Mouse (Mus musculus) stomach, embryonic 14.5 days (tissue): ENCODE data around the gene Sdccag8. TPM values are rescaled to one million over a fixed set of nuclear protein-coding genes. Genes with fewer than 3 reads are reported as not detected.

ENCODE experiments used
- ATAC-seq: fragments of 200-750 bp; cut with Nextera tagmentation; 2 replicates; pipeline ENCODE4 v1.8.0; 2017; ENCODE audit warnings: low read depth, moderate TSS enrichment; ENCODE audit not compliant: insufficient number of reproducible peaks, insufficient read depth, low FRiP score
- H3K27ac ChIP-seq: fragments of 300-500 bp; sonication (generic); 2 replicates; pipeline ENCODE4 v1.5.1; 2014; ENCODE audit warnings: mild to moderate bottlenecking, low read length, moderate library complexity, mixed read lengths
- H3K27me3 ChIP-seq: fragments of 300-500 bp; sonication (generic); 2 replicates; pipeline ENCODE4 v1.6.1; 2014; ENCODE audit warnings: low read length, control low read depth, mixed read lengths; ENCODE audit not compliant: control insufficient read depth, insufficient read depth
- H3K36me3 ChIP-seq: fragments of 300-500 bp; sonication (generic); 2 replicates; pipeline ENCODE4 v1.6.1; 2014; ENCODE audit warnings: mild to moderate bottlenecking, control low read depth, low read length, moderate library complexity, mixed read lengths; ENCODE audit not compliant: control insufficient read depth, insufficient read depth
- H3K4me1 ChIP-seq: fragments of 300-500 bp; sonication (generic); 2 replicates; pipeline ENCODE4 v1.6.1; 2014; ENCODE audit warnings: low read length, control low read depth, mixed read lengths; ENCODE audit not compliant: control insufficient read depth, insufficient read depth
- H3K4me2 ChIP-seq: fragments of 300-500 bp; sonication (generic); replicated peaks from 2 replicates; pipeline ENCODE4 v1.6.1; 2014; ENCODE audit warnings: low read depth, low read length, control low read depth
- H3K4me3 ChIP-seq: fragments of 300-500 bp; sonication (generic); 2 replicates; pipeline ENCODE4 v1.5.1; 2014; ENCODE audit warnings: low read depth, low read length, control low read depth
- H3K9ac ChIP-seq: fragments of 300-500 bp; sonication (generic); replicated peaks from 2 replicates; pipeline ENCODE4 v1.6.1; 2014; ENCODE audit warnings: low read depth, mild to moderate bottlenecking, control low read depth, low read length, moderate library complexity, mixed read lengths
- H3K9me3 ChIP-seq: fragments of 300-500 bp; sonication (generic); 2 replicates; pipeline ENCODE4 v1.6.1; 2016; ENCODE audit warnings: low read depth, low read length, control low read depth; ENCODE audit not compliant: control insufficient read depth
- WGBS: fragments of 180-500 bp; shearing (Covaris S2); extraction: QIAGEN DNeasy Blood & Tissue Kit; methylation state at CpG from one replicate; pipeline ENCODE4 v1.1.7; 2014; 5-methylcytosine and 5-hydroxymethylcytosine counted together
- polyA plus RNA-seq: library from polyadenylated mRNA; unstranded; fragments of >200 nt; fragmentation: Nextera tagmentation; extraction: Ambion mirVana; gene quantifications from 2 replicates; pipeline ENCODE4 v1.2.1, GENCODE M21; 2014

Gene Sdccag8
- polyA plus RNA-seq, 1 experiment from 2014 or later = 17.6 TPM

- ATAC-seq = no peak
These were observed 59.7 kb downstream of the Sdccag8 start for GRCm38 (mm10) chr1:176874155-176874554.

GRCm38 (mm10) chr1:176877756-176878155, 63.3 kb downstream of the Sdccag8 start:
- Histone ChIP-seq H3K4me3 (no peak overlapping the region), H3K36me3 (no peaks in the 10 kb centered on the region), H3K27ac (no peak overlapping the region), H3K9me3 (no peaks in the 10 kb centered on the region), H3K9ac (no peak overlapping the region), H3K4me1 (no peaks in the 10 kb centered on the region), H3K4me2 (no peak overlapping the region), H3K27me3 (no peaks in the 10 kb centered on the region)
- 0 out of 2 replicates have a peak, but pooled peaks have one; percentile 14 for ATAC-seq
- 44% methylated on average over 3 of the region's 3 CpGs for WGBS

More at GRCm38 (mm10) chr1:176874155-176874554, 59.7 kb downstream of the Sdccag8 start:
- Histone ChIP-seq H3K27ac (no peak overlapping the region), H3K27me3 (no peaks in the 10 kb centered on the region), H3K9ac (no peak overlapping the region), H3K4me3 (no peak overlapping the region), H3K9me3 (no peaks in the 10 kb centered on the region), H3K4me1 (no peaks in the 10 kb centered on the region), H3K4me2 (no peak overlapping the region), H3K36me3 (no peaks in the 10 kb centered on the region; the same call in 1 of the 2 replicates)

- H3K9ac ChIP-seq = no peak overlapping the region
- no peak for ATAC-seq
- no peaks in the 10 kb centered on the region for H3K4me1 ChIP-seq
- no peaks in the 10 kb centered on the region for H3K36me3 ChIP-seq
- no peak overlapping the region for H3K4me2 ChIP-seq
- H3K27me3 ChIP-seq = no peaks in the 10 kb centered on the region
- no peak overlapping the region for H3K27ac ChIP-seq
- no peak overlapping the region for H3K4me3 ChIP-seq
- no peaks in the 10 kb centered on the region for H3K9me3 ChIP-seq
- WGBS = 51% methylated on average over 2 of the region's 2 CpGs
These were observed 64.5 kb downstream of the Sdccag8 start for GRCm38 (mm10) chr1:176879005-176879404.

- Histone ChIP-seq H3K4me3 (no peak overlapping the region), H3K4me2 (no peak overlapping the region), H3K27ac (no peak overlapping the region), H3K9me3 (no peaks in the 10 kb centered on the region), H3K36me3 (no peaks in the 10 kb centered on the region), H3K9ac (no peak overlapping the region), H3K4me1 (no peaks in the 10 kb centered on the region), H3K27me3 (no peaks in the 10 kb centered on the region)
- 71% methylated on average over 6 of the region's 6 CpGs for WGBS
- ATAC-seq = no peak
These were observed 65.2 kb downstream of the Sdccag8 start for GRCm38 (mm10) chr1:176879614-176880013.

DNA sequence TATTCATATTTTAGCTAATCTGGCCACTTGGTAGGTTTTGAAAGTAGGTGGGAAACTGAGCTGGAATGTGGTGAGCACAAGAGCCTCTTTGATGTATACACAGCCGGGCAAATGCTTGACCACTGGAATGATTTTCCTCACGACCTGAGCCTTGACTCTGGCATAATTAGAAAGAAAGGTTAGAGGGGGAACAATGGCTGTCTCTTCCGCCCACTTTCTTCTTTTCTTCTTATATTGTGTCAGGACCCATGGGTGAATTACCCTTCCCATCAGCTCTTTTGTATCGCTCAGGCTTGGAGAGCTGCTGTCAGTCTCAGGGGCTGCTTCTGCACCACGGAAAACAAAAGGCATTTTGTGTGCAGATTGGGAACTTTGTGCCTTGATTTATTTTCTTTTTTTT, 65.6 kb downstream of the Sdccag8 start:
- WGBS = 53% methylated on average over 5 of the region's 5 CpGs
- Histone ChIP-seq H3K9ac (no peak overlapping the region), H3K27me3 (no peaks in the 10 kb centered on the region), H3K36me3 (no peaks in the 10 kb centered on the region), H3K27ac (no peak overlapping the region), H3K4me1 (no peaks in the 10 kb centered on the region), H3K9me3 (no peaks in the 10 kb centered on the region), H3K4me3 (no peak overlapping the region), H3K4me2 (no peak overlapping the region)
- ATAC-seq = no peak

- H3K27ac ChIP-seq = no peak overlapping the region
- H3K4me2 ChIP-seq = no peak overlapping the region
- ATAC-seq = no peak
- H3K9ac ChIP-seq = no peak overlapping the region
- no peaks in the 10 kb centered on the region for H3K36me3 ChIP-seq
- H3K4me3 ChIP-seq = no peak overlapping the region
- WGBS = 60% methylated on average over 6 of the region's 6 CpGs
- no peaks in the 10 kb centered on the region for H3K27me3 ChIP-seq
- H3K4me1 ChIP-seq = no peaks in the 10 kb centered on the region
- H3K9me3 ChIP-seq = no peaks in the 10 kb centered on the region
These were observed 66.5 kb downstream of the Sdccag8 start for GRCm38 (mm10) chr1:176880943-176881342.

GRCm38 (mm10) chr1:176885207-176885933, 70.9 kb downstream of the Sdccag8 start:
- Histone ChIP-seq H3K9ac (no peak overlapping the region), H3K36me3 (no peaks in the 10 kb centered on the region), H3K4me2 (no peak overlapping the region), H3K27me3 (no peaks in the 10 kb centered on the region), H3K9me3 (no peaks in the 10 kb centered on the region), H3K4me3 (no peak overlapping the region), H3K27ac (no peak overlapping the region), H3K4me1 (no peaks in the 10 kb centered on the region)
- ATAC-seq = no peak
- WGBS = 89% methylated on average over 17 of the region's 17 CpGs

- no peak overlapping the region for H3K27ac ChIP-seq
These were observed 71.5 kb downstream of the Sdccag8 start for GRCm38 (mm10) chr1:176886002-176886401.

DNA sequence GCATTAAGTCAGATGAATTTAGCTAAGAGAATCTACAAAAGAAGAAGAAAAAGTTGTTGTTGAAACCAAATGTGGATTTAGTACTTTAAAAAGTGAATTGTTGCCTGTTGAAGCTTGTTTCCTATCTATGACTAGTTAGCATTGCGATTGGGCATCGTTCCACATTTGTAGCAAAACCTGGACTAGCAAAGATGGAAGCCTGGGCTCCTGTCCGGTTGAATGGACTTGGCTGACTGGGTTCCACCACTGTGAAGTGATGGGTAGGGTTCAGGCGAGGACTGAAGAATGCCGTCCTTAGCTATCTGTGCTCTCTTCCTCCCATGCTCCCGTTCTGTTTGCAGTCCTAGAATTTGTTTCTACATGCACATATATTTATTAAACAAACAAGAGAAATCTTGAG, 89.3 kb downstream of the Sdccag8 start:
- Histone ChIP-seq H3K36me3 (no peaks in the 10 kb centered on the region), H3K4me1 (no peaks in the 10 kb centered on the region), H3K27ac (no peak overlapping the region), H3K4me3 (no peak overlapping the region), H3K4me2 (no peak overlapping the region), H3K27me3 (no peaks in the 10 kb centered on the region), H3K9me3 (no peaks in the 10 kb centered on the region), H3K9ac (no peak overlapping the region)
- no peak for ATAC-seq
- WGBS = 81% methylated on average over 6 of the region's 6 CpGs

More at GRCm38 (mm10) chr1:176886002-176886401, 71.5 kb downstream of the Sdccag8 start:
- Histone ChIP-seq H3K9me3 (no peaks in the 10 kb centered on the region), H3K4me2 (no peak overlapping the region), H3K4me1 (no peaks in the 10 kb centered on the region), H3K36me3 (no peaks in the 10 kb centered on the region), H3K4me3 (no peak overlapping the region), H3K27me3 (no peaks in the 10 kb centered on the region), H3K9ac (no peak overlapping the region)
- 80% methylated on average over 5 of the region's 5 CpGs for WGBS
- no peak for ATAC-seq
